Mouse (Mus musculus) left cerebral cortex, adult 2 months (tissue): ENCODE results near the gene Tacc2. TPM values are rescaled to one million over a fixed set of nuclear protein-coding genes. Genes with fewer than 3 reads are reported as not detected.

ENCODE experiments used
- DNase-seq, 2 experiments: peaks; one replicate each; pipeline ENCODE4 v3.0.0; 2021 to 2022; ENCODE audit warnings: low spot score in 2 of 2, mixed read lengths in 1 of 2; ENCODE audit errors: extremely low spot score in 1 of 2
- H3K27ac ChIP-seq: fragments of 200-600 bp; 2 replicates; pipeline ENCODE4 v1.8.1; 2022
- H3K4me3 ChIP-seq: fragments of 200-600 bp; 2 replicates; pipeline ENCODE4 v1.8.1; 2022
- CTCF ChIP-seq: fragments of 200-600 bp; IDR thresholded peaks from 2 replicates; pipeline ENCODE4 v1.8.1; 2022; ENCODE audit warnings: antibody characterized with exemption, mild to moderate bottlenecking, moderate library complexity
- intact Hi-C: fragments of 180-260 bp; cut with DNase I; formaldehyde crosslinking; loops from one replicate; pipeline ENCODE4 v1.15.1; 2025
- total RNA-seq, 2 experiments: library from RNA; stranded (reverse); gene quantifications; 2 replicates each; pipeline ENCODE4 v1.2.3; 2021

Tacc2 gene
- total RNA-seq, 2 experiments from 2014 or later = 65.9 to 67.6 TPM

GRCm38 (mm10) chr7:130756343-130756835, 179.2 kb downstream of the Tacc2 start:
- H3K27ac ChIP-seq = no peak overlapping the region
- no peak for TF ChIP-seq CTCF
- no peak for DNase-seq
- intact Hi-C loops = loop anchor here (5.0 kb wide), 2 partner anchors 64 to 154 kb away; no protein-coding TSS in a partner anchor
- H3K4me3 ChIP-seq = no peak overlapping the region

- DNase-seq = no peak
- TF ChIP-seq CTCF = no peak
- Histone ChIP-seq H3K27ac (no peak overlapping the region), H3K4me3 (no peak overlapping the region)
- intact Hi-C loops = loop anchor here (5.0 kb wide), 2 partner anchors 65 to 155 kb away; no protein-coding TSS in a partner anchor
Measured at GRCm38 (mm10) chr7:130757326-130757865, 180.2 kb downstream of the Tacc2 start.

DNA sequence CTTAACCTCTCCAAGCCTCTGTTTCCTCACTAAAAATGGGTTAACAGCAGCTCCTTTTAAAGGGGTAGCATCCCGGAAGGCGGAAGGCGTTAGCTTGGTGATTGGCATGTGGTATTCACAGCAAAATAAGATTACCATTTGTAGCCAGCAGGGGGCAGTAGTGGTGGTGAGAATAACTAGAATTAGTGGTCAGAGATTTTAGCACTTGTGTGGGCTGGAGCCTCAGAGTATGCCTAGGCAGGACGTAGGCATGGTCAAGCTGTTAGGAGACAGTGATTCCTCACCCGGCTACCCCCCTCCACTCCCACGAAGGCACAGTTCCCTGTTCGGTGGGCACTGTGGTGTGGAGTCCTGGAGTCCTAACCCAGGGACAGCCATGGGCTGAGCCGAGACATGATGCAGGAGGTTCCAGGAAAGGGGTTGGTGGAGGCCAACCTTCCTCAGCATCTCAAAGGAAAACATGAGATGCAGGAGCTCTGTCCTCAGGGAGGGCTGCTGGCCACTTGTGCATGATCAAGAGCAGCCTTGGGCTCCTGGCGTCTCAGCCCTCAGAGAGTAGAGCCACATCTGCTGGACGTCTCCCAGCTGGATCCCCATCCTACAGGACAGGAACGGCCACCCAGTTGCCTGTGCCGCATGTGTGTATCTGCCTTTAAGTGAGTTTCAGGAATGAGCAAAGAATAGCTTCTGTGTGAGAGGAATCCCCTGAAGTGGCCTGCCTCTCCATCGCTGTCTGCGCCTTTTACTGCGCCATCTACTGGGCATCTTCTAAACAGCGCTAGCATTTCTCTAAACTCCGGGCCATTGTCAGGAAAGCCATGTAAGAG, 185.0 kb downstream of the Tacc2 start:
- peak; percentile 69 to 73 for DNase-seq
- Histone ChIP-seq H3K27ac (no peak overlapping the region), H3K4me3 (no peak overlapping the region)
- TF ChIP-seq CTCF = peak; percentile 77
- intact Hi-C loops = loop anchor here (1.0 to 5.0 kb wide), 4 partner anchors 89 to 1115 kb away; no protein-coding TSS in a partner anchor

DNA sequence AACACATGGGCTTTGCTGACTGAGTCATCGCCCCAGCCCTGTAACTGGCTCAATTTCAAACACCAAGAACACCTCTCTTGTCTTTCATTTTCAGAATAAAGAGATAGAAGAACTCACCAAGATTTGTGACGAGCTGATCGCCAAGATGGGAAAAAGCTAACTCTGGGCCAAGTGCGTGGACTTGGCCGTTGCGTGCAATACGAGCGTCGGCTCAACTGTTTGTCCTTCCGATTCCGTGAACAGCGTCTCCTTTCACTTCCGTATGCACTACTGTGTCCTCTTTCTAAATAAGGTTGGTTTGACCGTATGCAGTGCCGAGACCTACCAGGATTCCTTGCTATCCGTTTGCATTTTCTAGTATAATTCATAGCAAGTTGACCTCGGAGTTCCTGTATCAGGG, 186.9 kb downstream of the Tacc2 start:
- no peak for DNase-seq
- Histone ChIP-seq H3K4me3 (no peak overlapping the region), H3K27ac (no peak overlapping the region)
- intact Hi-C loops = loop anchor here (5.0 kb wide), 2 partner anchors 217 to 1117 kb away; no protein-coding TSS in a partner anchor
- no peak for TF ChIP-seq CTCF

- H3K27ac ChIP-seq = no peak overlapping the region
- intact Hi-C loops = no loop called here
- no peak overlapping the region for H3K4me3 ChIP-seq
- no peak for TF ChIP-seq CTCF
- DNase-seq = no peak
Measured at GRCm38 (mm10) chr7:130766411-130767170, 189.4 kb downstream of the Tacc2 start.

DNA sequence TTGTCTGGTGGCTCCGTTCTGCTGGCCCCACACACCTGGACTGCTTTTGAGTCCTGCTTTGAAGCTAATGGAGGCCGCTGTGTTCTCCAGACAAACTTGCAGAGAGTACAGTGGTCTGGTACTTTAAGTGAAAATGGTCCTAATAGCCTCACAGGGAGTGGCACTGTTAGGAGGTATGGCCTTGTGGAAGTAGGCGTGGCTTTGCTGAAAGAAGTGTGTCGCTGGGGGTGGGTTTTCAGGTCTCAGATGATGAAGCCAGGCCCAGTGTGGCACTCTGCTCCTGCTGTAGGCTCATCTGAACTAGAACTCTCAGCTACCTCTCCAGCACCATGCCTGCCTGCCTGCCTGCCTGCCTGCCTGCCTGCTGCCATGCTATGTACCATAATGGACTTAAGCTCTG, 190.9 kb downstream of the Tacc2 start:
- Histone ChIP-seq H3K27ac (no peak overlapping the region), H3K4me3 (no peak overlapping the region)
- TF ChIP-seq CTCF = no peak
- intact Hi-C loops = no loop called here
- DNase-seq = no peak

DNA sequence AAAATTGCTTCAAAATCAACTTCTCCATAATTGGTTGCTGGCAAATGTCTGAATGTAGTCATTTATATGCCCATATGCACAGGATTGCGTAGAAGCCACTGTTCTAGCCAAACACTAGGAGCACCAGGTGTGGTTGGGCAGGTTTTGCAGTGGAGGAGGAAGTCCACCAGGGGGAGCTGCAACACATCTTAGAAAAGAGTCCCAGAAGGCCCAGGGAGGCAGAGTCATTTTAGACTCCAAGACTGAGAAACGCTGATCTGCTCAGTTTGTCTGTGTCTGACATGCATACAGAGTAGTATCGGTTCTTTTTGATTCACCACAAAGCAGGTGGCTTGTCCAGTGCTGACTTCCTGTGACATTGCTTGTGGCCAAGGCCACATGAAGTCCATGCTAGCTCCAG, 193.5 kb downstream of the Tacc2 start:
- TF ChIP-seq CTCF = peak; percentile 92
- intact Hi-C loops = loop anchor here (2.0 to 5.0 kb wide), 3 partner anchors 57 to 292 kb away; no protein-coding TSS in a partner anchor
- peak; percentile 75 to 88 for DNase-seq

DNA sequence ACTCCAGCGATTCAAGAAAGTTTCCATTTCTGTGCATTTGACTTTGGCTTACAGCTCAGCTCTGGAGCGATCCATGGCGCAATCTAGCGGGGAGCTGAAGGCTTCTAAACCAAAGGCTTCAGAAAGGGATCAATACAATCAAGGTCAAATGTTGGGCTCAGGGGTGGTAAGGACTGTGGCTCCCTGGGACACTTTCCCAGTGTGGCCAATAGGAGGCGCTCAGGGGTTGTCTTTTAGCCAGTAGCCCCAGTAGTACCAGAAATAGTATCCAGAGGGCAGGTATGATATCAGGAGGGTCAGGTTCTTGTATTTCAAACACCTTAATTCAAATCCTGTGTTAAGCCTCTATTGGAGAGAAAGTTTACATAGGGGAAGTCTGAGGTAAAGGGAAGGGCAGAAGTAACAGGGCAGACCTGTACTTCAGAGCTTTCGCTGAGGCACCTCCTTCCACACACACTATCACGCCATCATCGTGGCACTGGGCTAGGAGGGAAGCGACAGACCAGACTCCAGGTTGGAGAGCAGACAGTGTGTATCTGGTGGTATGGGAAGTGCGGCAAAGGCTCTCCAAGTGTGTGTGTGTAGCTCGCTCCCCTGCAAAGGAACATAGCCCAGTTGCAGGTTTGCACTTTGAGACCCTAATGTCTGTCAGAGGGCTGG, 196.1 kb downstream of the Tacc2 start:
- H3K4me3 ChIP-seq = no peak overlapping the region
- H3K27ac ChIP-seq = no peak overlapping the region
- TF ChIP-seq CTCF = peak; percentile 72
- no peak for DNase-seq
- intact Hi-C loops = loop anchor here (5.0 kb wide), 2 partner anchors 54 to 289 kb away; no protein-coding TSS in a partner anchor

More for the DNA sequence above, 193.5 kb downstream of the Tacc2 start:
- Histone ChIP-seq H3K27ac (no peak overlapping the region), H3K4me3 (no peak overlapping the region)

GRCm38 (mm10) chr7:130773914-130774630, 196.8 kb downstream of the Tacc2 start, which contains the start of gene Btbd16:
Gene Btbd16, plus strand, starts transcription at chr7:130774069.
- no peak for TF ChIP-seq CTCF
- Histone ChIP-seq H3K27ac (no peak within 1 kb of the TSS), H3K4me3 (no peak within 1 kb of the TSS)
- DNase-seq = no peak
- intact Hi-C loops = loop anchor here (5.0 kb wide), 2 partner anchors 53 to 288 kb away; no protein-coding TSS in a partner anchor

- H3K27ac ChIP-seq = no peak overlapping the region
- no peak for DNase-seq
- intact Hi-C loops = no loop called here
- TF ChIP-seq CTCF = no peak
- no peak overlapping the region for H3K4me3 ChIP-seq
Measured at GRCm38 (mm10) chr7:130780866-130781419, 203.7 kb downstream of the Tacc2 start.
